ENCODE assay signal across 8 mouse cellular contexts in genomic region chr19:31082226-31082625, GRCm38 (mm10). TPM values are rescaled to one million over a fixed set of nuclear protein-coding genes. Genes with fewer than 3 reads are reported as not detected.
DNase-seq lines count a peak whose midpoint lies in the region; ATAC-seq and TF ChIP-seq lines count a peak whose summit lies in the region.

No protein-coding gene starts in this region.

- no peak for DNase-seq in kidney, postnatal 4 days
- no peak for DNase-seq in right cerebral cortex, postnatal 25 days
- DNase-seq in left cerebral cortex, adult 9 months (ENCODE audit: low spot score in 2 of 2): no peak
- DNase-seq in spleen, postnatal 14 days (ENCODE audit: low spot score in 2 of 2): no peak

- H3K4me2 ChIP-seq in kidney, embryonic 14.5 days (replicated peaks; ENCODE audit: low read depth, low read length): peak overlapping the region; percentile 44
- H3K4me2 ChIP-seq in midbrain, embryonic 15.5 days: peak overlapping the region; percentile 63

- WGBS in kidney, embryonic 14.5 days: 20% methylated on average over 7 of the region's 7 CpGs
- 18% methylated on average over 7 of the region's 7 CpGs for WGBS in midbrain, embryonic 15.5 days

- TF ChIP-seq CTCF in cortical plate, adult 2 months (IDR thresholded peaks at IDR 0.05; ENCODE audit: extremely low read depth, insufficient read depth, low read length): no peak

- no peaks in the 10 kb centered on the region for H3K27me3 ChIP-seq in kidney, embryonic 14.5 days (ENCODE audit: control insufficient read depth, insufficient read depth, low read length)
- no peaks in the 10 kb centered on the region for H3K27me3 ChIP-seq in midbrain, embryonic 15.5 days (replicated peaks)

- peaks cover 9% of the 10 kb centered on the region for H3K9me3 ChIP-seq in kidney, embryonic 14.5 days (ENCODE audit: control insufficient read depth, low read length)
- H3K9me3 ChIP-seq in midbrain, embryonic 15.5 days: no peaks in the 10 kb centered on the region

- TF ChIP-seq POLR2A in cortical plate, adult 2 months (IDR thresholded peaks at IDR 0.05; ENCODE audit: extremely low read depth, insufficient read depth, low read length): no peak

- peak overlapping the region; percentile 56; the same call in 1 of the 2 replicates for H3K27ac ChIP-seq in kidney, embryonic 14.5 days (ENCODE audit: low read depth, low read length)
- H3K27ac ChIP-seq in cortical plate, adult 2 months (ENCODE audit: insufficient read depth, low read length): no peak overlapping the region
- peak overlapping the region; percentile 80 for H3K27ac ChIP-seq in midbrain, embryonic 15.5 days

- ATAC-seq in kidney, embryonic 14.5 days (ENCODE audit: low FRiP score, low TSS enrichment): peak; percentile 33; the same call in 1 of the 2 replicates
- peak; percentile 2 for ATAC-seq in inflammation-experienced regulatory T-cells, adult 6 months
- peak; percentile 73 for ATAC-seq in midbrain, embryonic 15.5 days (replicated peaks)

- H3K4me3 ChIP-seq in kidney, embryonic 14.5 days (ENCODE audit: low read length): peak overlapping the region; percentile 65
- peak overlapping the region; percentile 65 for H3K4me3 ChIP-seq in cortical plate, adult 2 months (ENCODE audit: insufficient read depth, low read length)
- peak overlapping the region; percentile 55 for H3K4me3 ChIP-seq in midbrain, embryonic 15.5 days

- peaks cover 23% of the 10 kb centered on the region for H3K36me3 ChIP-seq in kidney, embryonic 14.5 days (ENCODE audit: control insufficient read depth, insufficient read depth, low read length)
- peaks cover 6% of the 10 kb centered on the region; the same call in 1 of the 2 replicates for H3K36me3 ChIP-seq in midbrain, embryonic 15.5 days (replicated peaks)

- peaks cover 12% of the 10 kb centered on the region; the same call in 1 of the 2 replicates for H3K4me1 ChIP-seq in kidney, embryonic 14.5 days (ENCODE audit: control insufficient read depth, insufficient read depth, low read length)
- H3K4me1 ChIP-seq in cortical plate, adult 2 months (ENCODE audit: control insufficient read depth, insufficient read depth, low read length): peaks cover 8% of the 10 kb centered on the region
- peaks cover 26% of the 10 kb centered on the region for H3K4me1 ChIP-seq in midbrain, embryonic 15.5 days

- H3K9ac ChIP-seq in kidney, embryonic 14.5 days (ENCODE audit: low read depth, low read length): peak overlapping the region; percentile 36; the same call in 1 of the 2 replicates
- H3K9ac ChIP-seq in midbrain, embryonic 15.5 days: peak overlapping the region; percentile 45

RNA-seq across cellular contexts. Expression of gene Cstf2t, which starts 0.4 kb away (rescaled TPM):
- 28.5 and 39.1 TPM in 2 replicates for polyA plus RNA-seq in kidney, embryonic 14.5 days (2014; fragmentation: Nextera tagmentation; extraction: Ambion mirVana)
- 39.2 and 43.0 TPM in 2 replicates for polyA plus RNA-seq in cortical plate, adult 2 months (2012; rRNA removed)
- polyA plus RNA-seq in inflammation-experienced regulatory T-cells, adult 6 months (2017; shearing (Covaris generic)): 10 to 100 TPM; 14.3 to 16.2 (median 15.9) TPM
- polyA plus RNA-seq in midbrain, embryonic 15.5 days (2015; fragmentation: Nextera tagmentation; extraction: Ambion mirVana): 82.3 and 82.8 TPM in 2 replicates

Comparison
In these comparisons a context has a peak if more than half of its experiments do, and no peak if none do; other contexts are left out.
1. ATAC-seq: peak in every context shown above with its lines; median percentile 73 in midbrain, embryonic 15.5 days; 33 in kidney, embryonic 14.5 days; 2 in inflammation-experienced regulatory T-cells, adult 6 months.